Mouse (Mus musculus): ENCODE results near the gene Nlrc4. TPM values are rescaled to one million over a fixed set of nuclear protein-coding genes. Genes with fewer than 3 reads are reported as not detected.

The Nlrc4 gene
- 0.05 and 0.16 TPM in 2 replicates for total RNA-seq (2014; rRNA removed)
- polyA plus RNA-seq (2015; fragmentation: Nextera tagmentation; extraction: Ambion mirVana): 0.30 and 0.34 TPM in 2 replicates

DNA sequence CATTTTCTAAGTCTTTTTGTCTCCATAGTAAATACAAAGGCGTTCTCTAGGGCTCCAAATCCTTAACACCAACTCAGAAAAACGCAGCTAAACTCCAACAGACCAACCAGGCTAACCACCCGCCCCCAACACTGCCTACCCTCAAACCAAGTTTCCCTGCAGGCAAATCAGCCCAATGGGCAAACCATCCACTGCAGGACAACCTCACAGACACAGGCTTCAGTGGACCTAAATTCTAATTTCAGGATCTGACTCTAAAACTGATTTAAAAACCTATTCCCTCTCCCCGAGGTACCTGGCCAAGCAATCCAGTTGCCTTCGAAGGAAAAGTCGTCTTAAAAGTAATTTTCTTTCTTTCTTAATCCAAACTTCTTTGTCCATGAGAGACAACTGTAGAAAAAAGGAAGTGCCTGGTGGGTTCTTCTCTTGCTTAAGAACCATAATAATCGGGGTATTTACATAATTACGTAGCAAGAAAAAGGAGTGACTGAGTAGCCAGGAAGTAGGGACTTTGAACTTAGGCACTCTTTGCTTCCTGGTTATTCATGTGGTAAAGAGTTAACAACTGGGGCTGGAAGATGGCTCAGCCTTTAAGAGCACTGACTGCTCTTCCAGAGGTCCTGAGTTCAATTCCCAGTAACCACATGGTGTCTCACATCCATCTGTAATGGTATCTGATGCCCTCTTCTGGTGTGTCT is at the start of gene Nlrc4:
TSS of gene Nlrc4 (minus strand) at position 432 of the 698 bp plus-strand sequence.
- no peaks in the 10 kb centered on the region for H3K27me3 ChIP-seq (ENCODE audit: insufficient read depth, low read length)
- DNase-seq (ENCODE audit: low spot score) (no peak), ATAC-seq (ENCODE audit: low FRiP score) (no peak)
- no peak within 1 kb of the TSS for H3K27ac ChIP-seq (ENCODE audit: low read depth, low read length)
- H3K4me1 ChIP-seq (ENCODE audit: insufficient read depth, low read length): no peaks in the 10 kb centered on the region
- no peaks in the 10 kb centered on the region for H3K36me3 ChIP-seq (ENCODE audit: insufficient read depth, low read length)
- WGBS: 50% methylated on average over 8 of the region's 8 CpGs
- TF ChIP-seq CTCF (IDR thresholded peaks at IDR 0.05): no peak
- no peak within 1 kb of the TSS for H3K4me3 ChIP-seq (ENCODE audit: low read depth, low read length)
- no peak within 1 kb of the TSS for H3K4me2 ChIP-seq (ENCODE audit: low read depth, low read length, poor library complexity, severe bottlenecking)
- H3K9ac ChIP-seq (replicated peaks; ENCODE audit: low read length, poor library complexity, severe bottlenecking): no peak within 1 kb of the TSS
- H3K9me3 ChIP-seq (ENCODE audit: low read length): no peaks in the 10 kb centered on the region

DNA sequence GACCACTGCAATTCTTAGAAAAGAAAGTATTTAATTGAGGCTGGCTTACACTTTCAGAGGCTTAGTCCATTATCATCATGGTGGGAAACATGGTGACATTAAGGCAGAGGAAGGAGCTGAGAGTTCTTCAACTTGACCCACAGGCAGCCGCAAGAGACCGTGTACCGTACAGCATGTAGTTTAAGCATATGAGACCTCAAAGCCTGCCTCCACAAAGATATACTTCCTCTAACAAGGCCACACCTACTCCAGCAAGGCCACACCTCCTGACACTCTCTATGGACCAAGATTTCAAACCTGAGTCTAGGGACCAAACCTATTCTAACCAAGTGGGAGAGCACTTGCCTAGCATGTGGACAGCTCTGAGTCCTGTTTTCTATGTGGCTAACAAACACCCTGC is 49.7 kb upstream of the Nlrc4 start:
- Histone ChIP-seq H3K4me1 (ENCODE audit: insufficient read depth, low read length) (no peaks in the 10 kb centered on the region), H3K27me3 (ENCODE audit: insufficient read depth, low read length) (no peaks in the 10 kb centered on the region), H3K4me2 (ENCODE audit: low read depth, low read length, poor library complexity, severe bottlenecking) (no peak overlapping the region), H3K9me3 (ENCODE audit: low read length) (no peaks in the 10 kb centered on the region), H3K4me3 (ENCODE audit: low read depth, low read length) (no peak overlapping the region), H3K36me3 (ENCODE audit: insufficient read depth, low read length) (no peaks in the 10 kb centered on the region), H3K9ac (replicated peaks; ENCODE audit: low read length, poor library complexity, severe bottlenecking) (no peak overlapping the region), H3K27ac (ENCODE audit: low read depth, low read length) (no peak overlapping the region)
- no peak for TF ChIP-seq CTCF (IDR thresholded peaks at IDR 0.05)
- DNase-seq (ENCODE audit: low spot score) (no peak), ATAC-seq (ENCODE audit: low FRiP score) (no peak)
- 89% methylated on average over 3 of the region's 3 CpGs for WGBS

DNA sequence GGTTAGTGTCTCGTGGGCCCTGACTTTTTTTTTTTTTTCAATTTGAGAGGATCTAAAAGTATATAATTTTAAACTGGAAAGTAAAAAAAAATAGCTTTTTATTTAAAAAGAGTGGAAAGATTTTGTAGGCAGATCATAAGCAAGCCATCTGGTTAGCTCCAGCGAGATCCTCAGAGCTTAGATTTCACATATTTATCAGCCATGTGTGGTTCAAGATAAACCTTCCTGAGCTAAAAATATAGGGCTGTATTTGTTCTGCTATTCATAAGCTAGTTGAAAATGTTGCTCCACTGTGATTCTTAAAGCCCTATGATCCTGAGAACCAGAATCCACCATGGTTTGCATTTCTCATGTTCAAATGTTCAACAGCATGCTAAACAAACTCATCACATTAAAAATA is 49.0 kb upstream of the Nlrc4 start:
- no peaks in the 10 kb centered on the region for H3K9me3 ChIP-seq (ENCODE audit: low read length)
- H3K4me2 ChIP-seq (ENCODE audit: low read depth, low read length, poor library complexity, severe bottlenecking): no peak overlapping the region
- H3K4me1 ChIP-seq (ENCODE audit: insufficient read depth, low read length): no peaks in the 10 kb centered on the region
- no peak for ATAC-seq (ENCODE audit: low FRiP score)
- no peak overlapping the region for H3K4me3 ChIP-seq (ENCODE audit: low read depth, low read length)
- no peaks in the 10 kb centered on the region for H3K27me3 ChIP-seq (ENCODE audit: insufficient read depth, low read length)
- no peaks in the 10 kb centered on the region for H3K36me3 ChIP-seq (ENCODE audit: insufficient read depth, low read length)
- 84% methylated on average over 2 of the region's 2 CpGs for WGBS
- no peak overlapping the region for H3K9ac ChIP-seq (replicated peaks; ENCODE audit: low read length, poor library complexity, severe bottlenecking)
- no peak for TF ChIP-seq CTCF (IDR thresholded peaks at IDR 0.05)
- no peak overlapping the region for H3K27ac ChIP-seq (ENCODE audit: low read depth, low read length)
- no peak for DNase-seq (ENCODE audit: low spot score)

DNA sequence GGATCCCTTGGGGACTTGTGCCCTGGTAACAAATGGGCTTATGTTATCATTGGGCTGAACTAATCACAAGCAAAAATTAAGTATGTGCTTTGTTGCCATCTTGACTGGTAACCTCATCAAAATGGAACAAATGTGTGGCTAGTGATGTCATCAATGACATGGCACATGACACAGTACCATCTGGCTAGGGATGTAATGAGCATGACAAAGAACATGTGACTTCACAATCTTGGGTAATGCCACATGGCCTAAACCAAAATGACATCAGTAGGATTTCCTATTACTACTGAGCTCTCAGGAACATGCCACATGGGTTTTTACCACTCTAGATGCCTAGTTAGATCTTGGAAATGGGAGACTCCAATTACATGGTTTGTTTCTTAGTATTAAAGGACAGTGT is 42.1 kb upstream of the Nlrc4 start:
- H3K27ac ChIP-seq (ENCODE audit: low read depth, low read length): no peak overlapping the region
- H3K4me3 ChIP-seq (ENCODE audit: low read depth, low read length): no peak overlapping the region
- no peak for TF ChIP-seq CTCF (IDR thresholded peaks at IDR 0.05)

DNA sequence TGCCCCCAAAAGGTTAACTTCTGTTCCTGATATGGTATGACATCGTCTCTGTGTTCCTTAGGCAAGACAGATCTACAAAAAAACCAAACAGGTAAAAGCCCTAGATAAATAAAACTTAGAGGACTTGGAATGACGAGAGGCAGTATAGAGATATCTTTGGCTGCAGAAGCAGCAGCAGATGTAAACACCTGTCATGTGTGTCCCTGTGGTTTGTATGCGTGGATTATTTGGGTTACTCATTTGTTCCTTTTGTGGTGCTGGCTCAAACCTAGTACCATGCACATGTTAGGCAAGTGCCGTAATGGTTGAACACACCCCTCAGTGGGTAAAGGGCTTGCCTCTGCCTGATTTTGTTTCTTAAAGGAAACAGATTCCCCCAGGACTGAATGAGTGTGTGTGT is 41.3 kb upstream of the Nlrc4 start:
- H3K9ac ChIP-seq (replicated peaks; ENCODE audit: low read length, poor library complexity, severe bottlenecking): no peak overlapping the region
- no peaks in the 10 kb centered on the region for H3K27me3 ChIP-seq (ENCODE audit: insufficient read depth, low read length)
- H3K9me3 ChIP-seq (ENCODE audit: low read length): no peaks in the 10 kb centered on the region
- no peak overlapping the region for H3K27ac ChIP-seq (ENCODE audit: low read depth, low read length)
- H3K4me2 ChIP-seq (ENCODE audit: low read depth, low read length, poor library complexity, severe bottlenecking): no peak overlapping the region
- H3K4me3 ChIP-seq (ENCODE audit: low read depth, low read length): no peak overlapping the region
- WGBS: 85% methylated on average over 4 of the region's 4 CpGs
- DNase-seq (ENCODE audit: low spot score) (no peak), ATAC-seq (ENCODE audit: low FRiP score) (no peak)
- H3K36me3 ChIP-seq (ENCODE audit: insufficient read depth, low read length): peaks cover 20% of the 10 kb centered on the region; the same call in 1 of the 2 replicates
- no peak for TF ChIP-seq CTCF (IDR thresholded peaks at IDR 0.05)
- no peaks in the 10 kb centered on the region for H3K4me1 ChIP-seq (ENCODE audit: insufficient read depth, low read length)

More for the DNA sequence above, 42.1 kb upstream of the Nlrc4 start:
- no peak overlapping the region for H3K9ac ChIP-seq (replicated peaks; ENCODE audit: low read length, poor library complexity, severe bottlenecking)
- no peaks in the 10 kb centered on the region for H3K27me3 ChIP-seq (ENCODE audit: insufficient read depth, low read length)
- no peak for ATAC-seq (ENCODE audit: low FRiP score)
- no peaks in the 10 kb centered on the region for H3K4me1 ChIP-seq (ENCODE audit: insufficient read depth, low read length)
- H3K4me2 ChIP-seq (ENCODE audit: low read depth, low read length, poor library complexity, severe bottlenecking): no peak overlapping the region
- DNase-seq (ENCODE audit: low spot score): no peak
- no peaks in the 10 kb centered on the region for H3K9me3 ChIP-seq (ENCODE audit: low read length)
- peaks cover 14% of the 10 kb centered on the region; the same call in 1 of the 2 replicates for H3K36me3 ChIP-seq (ENCODE audit: insufficient read depth, low read length)

DNA sequence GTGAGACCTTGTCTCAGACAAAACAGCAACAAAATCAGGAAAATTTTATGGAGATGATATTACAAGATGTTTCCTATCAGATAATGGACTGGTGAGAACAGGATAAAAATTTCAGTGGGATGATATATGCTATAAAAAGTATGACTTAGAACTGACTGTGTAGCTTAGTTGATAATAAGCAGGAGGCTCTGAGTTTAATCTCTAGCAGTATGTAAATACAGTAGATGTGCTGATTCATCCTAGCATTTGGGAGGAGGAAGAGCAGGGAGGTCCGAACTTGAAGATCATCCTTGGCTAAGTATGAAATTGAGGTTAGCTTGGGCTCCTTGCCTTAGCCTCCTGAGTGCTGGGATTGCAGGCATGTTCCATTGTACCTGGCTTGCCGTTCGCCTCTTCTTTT is 32.6 kb upstream of the Nlrc4 start:
- no peak for ATAC-seq (ENCODE audit: low FRiP score)
- no peaks in the 10 kb centered on the region for H3K27me3 ChIP-seq (ENCODE audit: insufficient read depth, low read length)
- H3K9me3 ChIP-seq (ENCODE audit: low read length): no peaks in the 10 kb centered on the region
- DNase-seq (ENCODE audit: low spot score): no peak
- H3K27ac ChIP-seq (ENCODE audit: low read depth, low read length): no peak overlapping the region
- peaks cover 12% of the 10 kb centered on the region; the same call in 1 of the 2 replicates for H3K36me3 ChIP-seq (ENCODE audit: insufficient read depth, low read length)
- no peaks in the 10 kb centered on the region for H3K4me1 ChIP-seq (ENCODE audit: insufficient read depth, low read length)
- no peak for TF ChIP-seq CTCF (IDR thresholded peaks at IDR 0.05)
- no peak overlapping the region for H3K9ac ChIP-seq (replicated peaks; ENCODE audit: low read length, poor library complexity, severe bottlenecking)
- H3K4me2 ChIP-seq (ENCODE audit: low read depth, low read length, poor library complexity, severe bottlenecking): no peak overlapping the region
- no peak overlapping the region for H3K4me3 ChIP-seq (ENCODE audit: low read depth, low read length)
- WGBS: 88% methylated on average over 3 of the region's 3 CpGs

Data from midbrain, postnatal 0 days (tissue).